Mouse (Mus musculus) MEL-GATA-1-ER (cell line): ENCODE data around the gene Gdpd3.

ENCODE experiments used
- DNase-seq: peaks from one replicate; pipeline ENCODE4 v3.0.0-alpha.2; 2012; ENCODE audit warnings: low read depth; ENCODE audit errors: extremely low read depth

Gdpd3 gene

DNA sequence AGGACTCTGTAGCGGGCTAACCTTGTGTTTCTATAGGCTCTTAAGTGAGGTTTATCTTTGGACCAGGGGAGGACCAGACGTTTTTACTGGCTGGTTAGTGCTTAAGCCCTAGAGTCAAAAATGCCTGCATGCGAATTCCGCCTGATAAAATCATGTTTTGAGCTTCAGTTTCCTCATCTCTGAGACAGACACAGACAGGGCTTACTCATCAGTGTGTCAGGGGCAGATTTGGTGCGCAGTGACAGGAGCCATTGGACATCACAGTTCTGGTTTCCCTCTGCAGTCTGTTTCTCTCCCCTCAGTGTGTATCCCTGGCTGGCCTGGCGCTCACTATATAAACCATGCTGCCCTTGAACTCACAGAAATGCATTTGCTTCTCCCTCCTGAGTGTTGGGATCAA, 37.0 kb downstream of the Gdpd3 start:
- DNase-seq, result no peak

DNA sequence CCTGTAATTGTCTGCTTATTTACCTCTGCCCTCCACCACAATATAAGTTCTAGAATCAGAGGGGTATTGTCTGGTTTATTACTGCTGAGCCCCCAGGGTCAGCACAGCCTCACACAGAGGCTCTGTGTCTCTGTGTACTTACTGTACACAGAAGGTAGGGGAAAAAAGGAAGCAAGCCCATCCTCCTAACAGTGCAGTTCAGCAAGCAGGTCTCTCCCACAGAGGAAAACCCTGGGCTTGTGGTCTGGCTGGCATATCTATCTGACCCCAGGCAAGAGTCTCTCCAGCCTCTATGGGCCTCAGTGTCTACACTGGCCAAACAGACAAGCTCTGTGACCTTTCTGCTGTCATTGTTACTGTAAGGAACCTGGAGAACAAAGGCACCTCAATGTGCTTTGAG, 37.6 kb downstream of the Gdpd3 start:
- no peak for DNase-seq

DNA sequence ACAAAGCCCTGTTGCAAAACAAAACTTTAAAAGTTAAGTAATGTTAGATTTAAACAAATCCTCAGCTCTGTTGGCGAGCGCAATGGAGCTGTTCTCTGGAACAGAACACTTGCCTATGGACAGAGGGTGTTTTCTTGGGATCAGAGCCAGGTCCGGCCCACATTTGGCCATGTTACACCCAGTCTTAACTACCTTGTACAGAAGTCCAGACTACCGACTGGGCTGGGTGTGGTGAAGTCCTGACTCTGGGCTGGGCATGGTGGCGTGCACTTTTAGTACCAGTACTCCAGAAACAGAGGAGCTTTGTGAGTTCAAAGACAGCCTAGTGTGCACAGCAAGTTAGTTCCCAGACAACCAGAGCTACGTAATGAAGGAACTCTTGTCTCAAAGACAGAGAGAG, 40.8 kb downstream of the Gdpd3 start:
- DNase-seq, result no peak

DNA sequence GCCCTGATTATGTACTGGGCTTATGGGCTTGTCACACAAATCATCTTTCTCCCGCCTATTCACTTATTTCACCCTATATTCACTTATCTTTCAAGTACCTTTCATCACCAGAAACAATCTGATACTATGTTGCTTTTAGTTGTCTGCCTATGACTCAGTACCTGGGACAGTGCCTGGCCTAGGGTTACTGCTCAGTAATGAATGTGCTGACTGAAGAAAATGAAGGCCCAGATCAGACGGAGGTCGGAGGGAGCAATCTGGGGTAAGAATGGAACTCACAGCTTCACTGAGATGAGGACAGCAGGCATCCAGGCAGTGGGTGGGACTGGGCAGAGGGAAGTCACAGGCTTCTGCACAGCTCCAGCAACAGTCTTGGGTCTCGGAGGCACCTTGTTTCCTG, 41.3 kb downstream of the Gdpd3 start:
- no peak for DNase-seq

DNA sequence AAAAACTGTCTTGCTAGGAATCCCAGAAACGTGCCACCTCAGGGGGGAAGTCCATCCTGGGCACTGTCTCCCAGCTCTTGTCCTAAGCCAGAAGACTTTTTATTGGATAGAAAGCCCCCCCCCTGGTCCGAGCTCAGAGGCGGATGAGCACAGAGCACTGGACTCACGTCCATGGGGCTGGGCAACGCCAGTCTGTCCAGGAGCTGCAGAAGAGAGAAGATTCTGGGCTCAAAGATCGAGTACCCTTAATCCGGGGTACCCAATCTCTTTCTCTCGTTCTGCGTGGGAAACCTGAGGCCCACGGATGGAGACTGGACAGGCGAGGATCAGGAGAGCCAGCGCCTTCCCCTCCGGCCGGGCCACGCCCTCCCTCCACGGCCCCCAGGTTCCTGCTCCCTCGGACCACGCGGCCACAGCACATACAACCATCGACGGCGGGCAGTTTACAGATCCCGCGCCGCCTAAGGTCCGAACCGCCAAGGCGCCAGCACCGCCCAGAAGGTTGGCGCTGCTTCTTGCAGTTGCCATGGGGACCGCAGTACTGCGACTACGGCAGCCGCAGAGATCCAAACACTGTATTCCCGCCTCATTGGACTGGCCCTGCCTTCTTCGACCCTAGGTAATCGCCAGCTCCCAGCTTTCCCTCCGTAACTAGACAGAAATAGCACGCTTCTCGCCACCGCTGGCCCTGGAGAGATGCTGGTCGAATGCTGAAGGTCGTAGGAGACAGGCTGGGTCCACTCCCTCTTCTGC, 42.7 kb downstream of the Gdpd3 start:
- no peak for DNase-seq

DNA sequence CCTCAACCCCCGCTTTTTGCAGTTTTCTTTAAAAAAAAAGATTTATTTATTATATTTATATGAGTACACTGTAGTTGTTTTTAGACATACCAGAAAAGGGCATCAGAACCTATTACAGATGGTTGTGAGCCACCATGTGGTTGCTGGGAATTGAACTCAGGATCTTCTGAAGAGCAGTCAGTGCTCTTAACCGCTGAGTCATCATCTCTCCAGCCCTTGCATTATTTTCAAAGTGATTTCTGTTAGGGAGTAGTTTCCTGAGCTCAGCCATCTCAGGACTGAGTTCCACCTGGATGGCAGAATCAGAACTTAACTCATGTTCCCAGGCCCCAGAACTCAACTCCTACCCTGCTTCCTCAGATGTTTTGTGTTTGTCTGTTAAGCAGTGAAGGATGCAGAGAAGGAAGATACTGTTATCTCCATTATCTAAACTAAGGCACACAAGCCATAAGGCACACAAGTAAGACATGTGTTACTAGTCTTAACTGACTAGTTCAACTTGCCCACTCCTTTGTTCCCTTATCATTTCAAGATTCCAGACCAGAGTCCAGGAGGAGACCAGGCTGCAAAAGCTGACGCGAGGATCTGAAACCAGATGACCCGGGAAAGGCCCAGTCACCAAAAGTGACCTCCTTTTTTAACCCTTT, 43.7 kb downstream of the Gdpd3 start:
- DNase-seq, result no peak

DNA sequence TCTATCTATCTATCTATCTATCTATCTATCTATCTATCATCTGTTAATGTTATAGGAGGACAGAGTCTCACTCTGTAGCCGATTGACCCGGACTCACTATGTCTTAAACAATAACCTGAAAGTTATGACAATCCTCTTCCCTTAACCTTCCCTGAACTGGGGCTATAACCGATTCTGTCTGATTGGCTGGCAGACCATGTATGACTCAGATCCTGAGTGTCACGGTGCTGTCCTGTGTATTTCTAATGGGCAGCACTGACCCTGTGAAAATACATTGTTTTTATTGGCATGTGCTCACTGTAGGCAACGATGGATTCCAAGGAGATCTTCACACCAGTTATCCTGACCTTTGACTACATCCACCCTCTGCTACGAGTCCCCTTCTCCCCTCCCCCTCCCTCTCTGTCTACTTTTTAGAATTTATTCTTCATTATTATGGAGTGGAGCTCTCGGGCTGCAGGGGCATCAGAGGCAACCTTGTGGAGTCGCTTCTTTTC, 49.6 kb downstream of the Gdpd3 start:
- DNase-seq, result no peak

DNA sequence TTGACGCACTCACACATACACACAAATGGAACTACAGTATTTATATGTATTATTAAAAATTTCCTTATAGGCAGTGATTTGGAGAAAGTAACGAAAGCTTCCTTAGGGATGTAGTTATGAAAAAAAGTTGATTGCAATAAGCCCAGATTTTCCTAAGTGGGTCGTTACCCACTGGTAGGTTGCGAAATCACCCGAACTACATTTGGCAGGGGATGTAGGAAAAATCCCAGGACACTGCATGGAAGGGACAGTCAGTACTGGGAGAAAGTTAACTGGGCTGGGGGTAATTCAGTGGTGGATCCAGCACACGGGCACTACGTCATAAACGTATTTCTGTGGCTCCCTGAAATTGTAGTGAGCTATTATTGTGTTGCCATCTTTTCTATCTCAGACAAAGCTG, 50.4 kb downstream of the Gdpd3 start:
- DNase-seq, result no peak

DNA sequence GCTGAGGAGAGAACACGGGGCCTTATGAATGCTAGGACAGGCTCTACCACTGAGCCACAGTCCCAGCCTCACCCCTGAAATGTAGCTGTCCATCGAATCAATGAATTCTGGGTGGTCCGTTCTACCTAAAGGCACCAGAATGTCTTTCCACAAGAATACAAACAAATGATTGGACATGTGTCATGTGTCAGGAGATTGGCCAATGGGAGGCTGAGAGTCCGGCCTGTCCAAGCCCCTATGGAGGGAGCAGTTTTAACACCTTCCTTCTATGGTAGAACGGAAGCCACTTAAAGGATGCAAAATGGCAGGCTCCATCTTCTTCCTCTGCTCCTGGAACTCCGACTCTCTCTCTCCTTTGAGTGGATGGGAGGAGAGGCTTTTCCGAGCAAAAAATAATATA, 51.5 kb downstream of the Gdpd3 start:
- DNase-seq, result no peak

DNA sequence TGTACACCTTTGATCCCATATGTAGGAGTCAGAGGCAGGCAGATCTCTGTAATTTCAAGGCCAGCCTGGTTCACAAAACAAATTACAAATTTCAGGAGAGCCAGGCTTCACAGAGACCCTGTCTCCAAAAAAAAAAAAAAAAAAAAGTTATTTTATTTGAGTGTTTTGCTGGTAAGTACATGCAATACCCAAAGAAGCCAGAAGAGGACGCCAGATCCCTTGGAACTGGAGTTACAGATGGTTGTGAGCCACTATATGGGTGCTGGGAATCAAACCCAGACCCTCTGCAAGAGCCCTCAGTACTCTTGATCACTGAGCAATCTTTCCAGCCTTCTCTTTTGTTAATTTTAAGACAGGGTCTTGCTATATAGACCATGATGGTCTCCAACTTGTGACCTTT, 52.7 kb downstream of the Gdpd3 start:
- DNase-seq, result no peak

DNA sequence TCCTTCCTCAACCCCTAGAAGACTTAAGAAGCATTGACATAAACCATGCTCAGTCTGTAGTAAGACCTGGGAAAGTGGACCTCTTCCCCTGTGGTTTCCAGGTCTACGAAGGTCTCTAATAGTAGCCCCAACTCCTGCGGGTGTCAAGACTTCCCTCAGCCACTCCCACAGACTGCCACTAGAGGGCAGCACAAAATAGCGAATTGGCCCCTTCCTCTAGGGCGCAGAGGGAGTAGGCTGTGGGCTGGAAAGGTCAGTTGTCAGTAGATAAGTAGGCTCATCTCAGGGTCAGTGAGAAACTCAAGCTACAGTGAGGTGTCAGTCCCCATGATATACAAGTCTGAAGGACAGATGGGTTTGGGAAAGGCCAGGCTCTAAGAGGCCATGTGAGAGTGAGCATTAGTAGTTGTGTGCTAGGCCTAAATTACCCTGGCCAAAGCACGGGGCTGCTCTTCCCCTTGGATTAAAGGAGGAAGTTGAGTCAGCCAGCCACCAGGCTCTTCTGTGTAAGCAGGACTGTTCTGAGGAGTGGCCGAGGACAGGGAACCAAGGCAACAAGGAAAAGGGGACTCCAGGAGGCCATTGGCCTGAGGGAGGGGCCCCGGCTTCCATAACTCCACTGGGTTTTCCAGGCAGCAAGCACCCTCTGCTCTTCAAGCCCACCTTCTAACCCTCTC, 55.8 kb downstream of the Gdpd3 start:
- no peak for DNase-seq

DNA sequence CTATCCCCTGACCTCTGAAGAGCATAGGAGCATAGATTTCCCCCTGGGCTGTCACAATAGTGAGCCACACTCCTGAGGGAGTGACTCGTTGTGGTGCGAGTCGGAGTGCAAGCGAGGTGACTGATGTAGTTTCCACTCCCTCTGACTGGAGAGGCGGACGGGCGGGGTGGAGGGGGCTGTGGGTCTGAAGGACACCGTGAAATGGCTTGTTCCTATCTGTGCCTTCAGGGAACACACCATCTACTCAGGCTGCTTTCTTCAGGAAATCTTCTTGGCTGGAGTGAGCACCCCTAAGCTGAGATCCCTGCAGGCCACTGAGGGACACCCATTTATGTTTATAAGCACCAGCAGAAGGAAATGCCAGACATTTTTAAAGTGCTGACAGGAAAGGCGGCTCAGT, 56.6 kb downstream of the Gdpd3 start:
- no peak for DNase-seq

DNA sequence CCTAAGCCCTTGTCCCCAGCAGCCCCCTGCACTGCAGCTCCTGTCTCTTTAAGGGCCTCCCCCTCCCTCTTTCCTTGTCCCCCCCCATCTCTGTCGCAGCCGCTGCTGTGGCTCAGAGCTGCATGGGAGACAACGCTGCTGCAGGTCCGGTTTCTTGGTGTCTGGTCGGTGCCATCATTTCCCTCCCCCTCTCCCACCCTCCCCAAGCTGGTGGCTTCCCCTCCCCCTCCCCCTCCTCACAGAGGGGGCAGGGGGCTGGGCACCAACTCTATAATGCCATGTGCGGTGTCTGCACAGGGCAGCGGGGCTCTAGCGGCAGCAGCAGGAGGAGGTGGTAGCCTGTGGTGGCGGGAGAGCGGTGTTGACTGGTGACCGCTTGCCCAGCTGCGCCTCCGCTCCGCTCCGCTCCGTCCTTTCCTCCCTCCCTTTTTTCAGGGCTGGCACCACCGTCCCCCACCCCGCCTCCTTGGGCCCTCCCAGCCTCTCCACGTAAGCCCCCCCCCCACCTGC, 57.1 kb downstream of the Gdpd3 start:
- DNase-seq, result no peak

DNA sequence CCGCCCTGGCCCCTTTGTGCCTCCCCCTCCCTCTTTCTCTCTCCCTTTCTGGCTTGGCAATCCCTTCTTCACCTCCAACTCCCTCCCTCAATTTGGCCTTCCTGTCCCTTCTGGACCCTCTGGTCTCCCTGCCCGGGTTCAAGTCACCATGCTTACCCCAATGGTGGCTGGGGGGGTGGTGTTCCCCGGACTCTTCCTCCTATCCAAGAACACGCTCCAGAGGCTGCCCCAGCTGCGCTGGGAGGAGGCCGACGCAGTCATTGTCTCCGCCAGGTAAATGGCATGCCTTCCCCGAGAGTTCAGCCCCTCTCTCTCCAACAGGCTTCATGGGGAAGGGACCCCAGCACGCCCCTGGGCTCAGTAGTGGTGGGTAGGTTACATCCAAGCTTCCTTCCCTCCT, 57.8 kb downstream of the Gdpd3 start:
- no peak for DNase-seq
